Mouse (Mus musculus) spleen, adult 10 weeks (tissue): ENCODE measurements around the gene Acot11. TPM values are rescaled to one million over a fixed set of nuclear protein-coding genes. Genes with fewer than 3 reads are reported as not detected.

Source experiments
- polyA plus RNA-seq: library from polyadenylated mRNA; stranded (reverse); fragments of 350-450 nt; fragmentation: Illumina TruSeq; extraction: RNeasy Lipid Tissue Mini Kit (QIAGEN cat#74804); gene quantifications from one replicate; pipeline ENCODE4 v1.2.3, GENCODE M21; 2015; ENCODE audit warnings: low replicate concordance; ENCODE audit not compliant: insufficient read depth

Gene Acot11
- polyA plus RNA-seq: 6.0 TPM

DNA sequence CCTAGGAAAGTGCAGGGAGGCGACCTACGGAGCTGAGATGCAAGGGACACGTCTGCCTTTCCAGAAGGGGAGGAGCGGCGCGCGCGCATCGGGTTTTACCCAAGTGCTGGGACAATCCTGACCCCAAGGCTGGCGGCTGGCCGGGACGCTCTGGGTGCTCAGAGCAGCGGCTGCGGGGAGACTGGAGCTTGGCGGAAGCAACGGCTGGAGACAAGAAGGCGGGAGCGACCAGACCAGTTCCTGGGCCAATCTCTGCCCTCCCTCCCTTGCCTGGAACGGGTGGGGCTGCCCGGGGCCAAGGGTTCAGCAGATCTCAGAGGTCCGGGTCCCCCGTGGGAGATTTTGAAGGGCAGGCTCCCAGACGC lies at the start of gene Acot11:
TSS of gene Acot11 (minus strand) at position 89 of the 365 bp plus-strand sequence.

DNA sequence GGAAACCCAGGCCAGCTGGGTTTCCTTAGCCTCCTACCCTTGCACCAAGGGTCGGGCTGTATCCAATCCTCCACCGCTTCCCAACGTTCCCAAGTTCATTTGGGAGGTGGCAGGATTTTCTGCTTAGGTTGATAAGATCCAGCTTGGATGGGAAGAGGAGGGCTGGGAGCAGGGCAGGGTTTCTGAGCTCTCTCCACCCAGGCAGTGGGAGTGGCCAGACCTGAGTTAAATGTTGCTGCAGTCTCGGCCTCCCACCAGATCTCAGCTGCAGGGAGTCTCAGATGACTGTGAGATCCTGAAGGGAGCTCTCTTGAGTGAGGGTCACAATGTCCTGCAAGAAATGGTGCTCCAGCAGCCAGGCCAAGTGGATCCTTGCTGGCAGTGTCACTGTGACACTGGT lies 71.2 kb downstream of the Acot11 start, which contains the start of gene Fam151a:
TSS of gene Fam151a (plus strand) at position 254 of the 400 bp plus-strand sequence.

DNA sequence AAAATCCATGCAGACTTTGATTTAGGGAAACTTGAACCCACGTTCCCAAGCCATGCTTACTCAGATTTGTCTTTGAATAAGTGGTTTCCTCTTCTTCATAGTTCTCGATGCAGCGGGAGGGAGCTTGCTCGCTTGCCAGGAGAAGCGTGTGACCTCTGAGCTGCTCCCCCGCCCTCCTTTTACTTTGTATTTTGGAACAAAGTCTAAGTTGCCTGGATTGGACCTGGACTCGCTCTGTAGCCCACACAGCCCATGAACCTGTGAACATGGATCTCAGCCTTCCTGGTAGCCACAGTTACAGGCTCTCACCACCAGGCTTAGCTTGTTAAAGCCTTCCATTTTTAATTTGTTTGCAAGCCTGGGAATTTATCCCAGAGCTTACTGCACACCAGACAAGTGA lies 74.0 kb downstream of the Acot11 start, which contains the start of gene Mroh7:
TSS of gene Mroh7 (minus strand) at position 112 of the 400 bp plus-strand sequence.

Other genes starting within 250 kb of the Acot11 start
- 8.1 TPM for gene Dhcr24, start 244.0 kb downstream of the Acot11 start, polyA plus RNA-seq
- gene Lexm, start 187.8 kb downstream of the Acot11 start, polyA plus RNA-seq: not detected
- not detected for gene Ttc22, start 182.6 kb downstream of the Acot11 start, polyA plus RNA-seq
- 5.8 TPM for gene Pars2, start 153.9 kb downstream of the Acot11 start, polyA plus RNA-seq
- 66.8 TPM for gene Ttc4, start 126.1 kb downstream of the Acot11 start, polyA plus RNA-seq
- gene Mroh7, start 74.1 kb downstream of the Acot11 start, polyA plus RNA-seq: 0.90 TPM
- 0.90 TPM for gene Fam151a, start 71.1 kb downstream of the Acot11 start, polyA plus RNA-seq
- 32.6 TPM for gene Ssbp3, start 105.7 kb upstream of the Acot11 start, polyA plus RNA-seq